Mouse (Mus musculus): Measurements from ENCODE around the gene Capzb.

Gene Capzb

DNA sequence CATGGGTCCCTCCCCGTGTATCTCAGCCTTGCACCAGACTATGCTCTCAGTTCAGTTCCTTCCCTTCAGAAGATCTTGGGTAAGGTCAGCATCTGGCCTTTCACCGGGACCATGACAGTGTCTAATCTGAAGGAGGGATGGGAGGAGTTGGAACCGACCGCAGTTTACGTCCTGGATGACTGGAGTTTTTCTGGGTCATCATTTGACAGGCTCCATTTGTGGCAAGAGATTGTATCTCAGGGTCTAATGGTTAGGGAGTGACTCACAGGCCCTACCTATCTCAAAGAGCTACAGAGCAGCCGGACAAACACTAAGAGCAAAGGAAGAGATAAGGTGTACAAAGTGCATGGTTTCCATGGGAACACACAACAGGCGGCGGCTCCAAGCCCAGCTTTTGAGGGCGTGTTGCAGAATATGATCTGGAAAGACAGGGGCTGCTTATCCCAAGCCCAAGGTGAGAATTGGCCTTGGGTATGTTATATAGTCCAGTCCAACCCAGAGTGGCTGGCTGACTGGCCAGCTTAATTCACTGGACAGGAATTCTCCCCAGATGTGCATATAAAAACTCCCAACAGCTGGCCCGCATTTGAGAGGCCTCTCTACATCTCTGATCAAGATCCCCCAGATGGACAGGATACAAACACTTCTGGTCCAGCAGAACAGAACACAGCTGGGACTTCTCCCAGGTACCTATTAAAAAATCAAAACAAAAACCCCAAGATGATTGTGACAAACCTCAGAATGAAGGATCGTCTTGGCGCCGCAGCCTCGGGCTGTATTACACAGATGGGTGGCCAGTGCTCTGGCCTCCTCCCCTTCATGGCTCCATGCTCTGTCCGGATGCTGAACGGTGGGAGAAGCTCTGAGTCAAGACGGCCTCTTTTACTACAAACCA lies 12.7 kb upstream of the Capzb start:
- no peak for DNase-seq (ENCODE audit: low spot score in 2 of 2)

DNA sequence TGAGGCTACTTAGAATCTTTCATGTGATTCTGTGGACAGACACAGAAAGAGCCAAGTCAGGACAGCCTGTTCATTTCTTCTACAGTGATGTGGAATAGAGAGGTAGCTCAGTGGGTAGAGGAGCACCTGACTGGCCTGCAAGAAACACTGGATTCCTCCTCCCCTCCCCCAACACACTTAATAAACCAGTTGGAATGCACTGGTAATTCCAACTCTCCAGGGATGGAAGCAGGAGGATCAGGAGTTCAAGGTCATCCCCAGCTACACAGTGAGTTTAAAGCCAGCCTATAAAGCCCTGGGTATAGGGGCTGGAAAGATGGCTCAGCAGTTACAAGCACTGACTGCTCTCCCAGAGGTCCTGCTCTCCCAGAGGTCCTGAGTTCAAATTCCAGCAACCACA lies 10.2 kb upstream of the Capzb start:
- DNase-seq (ENCODE audit: low spot score in 2 of 2), result no peak

DNA sequence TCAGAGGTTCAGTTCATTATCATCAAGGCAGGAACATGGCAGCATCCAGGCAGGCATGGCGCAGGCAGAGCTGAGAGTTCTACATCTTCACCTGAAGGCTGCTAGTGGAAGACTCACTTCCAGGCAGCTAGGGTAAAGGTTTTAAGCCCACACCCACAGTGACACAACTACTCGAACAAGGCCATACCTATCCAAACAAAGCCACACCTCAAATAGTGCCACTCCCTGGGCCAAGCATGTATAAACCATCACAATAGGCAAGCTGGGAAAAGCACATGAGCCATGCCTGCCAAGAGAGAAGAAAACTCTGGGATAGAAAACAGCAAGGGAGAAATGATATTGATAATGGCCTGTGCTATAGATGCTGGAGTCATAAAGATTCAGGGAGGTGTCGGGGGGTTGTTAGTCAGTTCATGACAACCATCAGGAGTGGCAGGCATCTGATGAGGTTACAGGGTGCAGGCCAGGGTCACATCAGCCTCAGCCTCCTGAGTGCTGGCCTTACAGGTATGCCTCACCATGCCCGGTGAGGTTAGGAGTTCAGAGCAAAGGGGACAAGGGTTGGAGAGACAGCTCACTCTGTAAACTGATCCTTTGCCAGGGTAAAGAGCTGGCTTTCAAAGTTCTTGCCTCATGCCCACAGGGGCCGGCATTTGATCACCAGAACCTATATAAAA lies 6.8 kb upstream of the Capzb start:
- DNase-seq (ENCODE audit: low spot score in 2 of 2), result no peak

DNA sequence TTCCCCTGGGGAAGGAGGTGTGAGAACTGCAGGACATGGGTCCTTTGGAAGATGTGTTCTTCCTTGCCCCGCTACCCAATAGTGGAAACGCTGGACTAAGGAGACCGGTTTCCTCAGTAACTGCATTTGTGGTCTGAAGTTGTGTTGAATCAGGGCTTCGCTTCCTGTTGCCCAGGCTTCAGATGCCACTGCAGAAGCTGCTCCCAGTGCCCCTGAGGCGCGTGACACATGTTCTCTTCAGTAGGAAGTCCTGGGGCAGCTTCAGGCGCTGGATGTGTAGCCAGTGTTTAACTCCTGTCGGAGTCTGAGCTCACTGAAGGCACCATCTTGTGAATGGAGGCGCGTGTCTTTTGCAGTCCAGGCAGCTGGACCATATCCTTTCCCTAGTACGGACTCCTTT lies 4.8 kb upstream of the Capzb start:
- DNase-seq (ENCODE audit: low spot score in 2 of 2), result no peak

DNA sequence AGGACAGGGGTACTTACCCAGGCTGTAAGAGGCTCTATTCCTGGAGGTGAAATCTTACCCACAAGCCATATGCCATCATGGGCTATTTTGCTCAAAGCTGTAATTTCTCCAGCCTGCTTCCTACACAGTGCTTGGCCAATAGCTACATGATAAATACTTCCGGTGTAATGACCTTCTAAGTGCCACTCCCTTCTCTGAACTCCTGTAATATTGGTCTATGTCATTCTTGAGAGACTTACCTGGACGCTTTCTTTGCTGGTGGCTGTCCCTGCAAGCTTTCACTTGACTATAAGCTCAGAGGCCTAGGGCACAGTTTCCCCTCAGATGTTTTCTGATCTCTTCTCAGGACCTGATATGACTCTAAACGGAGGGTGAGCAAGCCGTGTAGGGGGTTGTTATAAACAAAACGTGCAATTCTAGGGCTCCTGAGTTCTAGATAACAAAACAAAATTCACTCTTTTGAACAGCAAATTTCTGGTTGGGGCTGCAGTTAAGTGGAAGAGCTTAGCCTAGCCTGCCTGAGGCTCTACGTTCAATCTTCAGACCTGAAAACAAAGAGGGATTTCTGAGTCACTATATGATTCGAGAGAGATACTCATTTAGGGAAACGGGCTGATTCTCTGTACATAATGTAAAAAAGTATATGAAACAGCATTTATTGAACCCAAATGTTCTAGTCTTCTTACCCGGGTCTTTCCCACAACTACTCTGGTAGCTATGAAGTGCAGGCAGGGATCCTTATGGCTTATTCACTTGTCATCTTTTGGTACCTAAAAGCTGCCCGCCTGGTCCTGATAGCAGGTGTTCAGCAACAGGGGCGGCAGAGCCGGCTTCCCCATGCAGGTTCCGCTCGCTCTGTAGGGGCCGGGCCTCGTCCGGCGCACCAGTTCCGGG lies 847 bp upstream of the Capzb start:
- DNase-seq (ENCODE audit: low spot score in 2 of 2), result no peak

DNA sequence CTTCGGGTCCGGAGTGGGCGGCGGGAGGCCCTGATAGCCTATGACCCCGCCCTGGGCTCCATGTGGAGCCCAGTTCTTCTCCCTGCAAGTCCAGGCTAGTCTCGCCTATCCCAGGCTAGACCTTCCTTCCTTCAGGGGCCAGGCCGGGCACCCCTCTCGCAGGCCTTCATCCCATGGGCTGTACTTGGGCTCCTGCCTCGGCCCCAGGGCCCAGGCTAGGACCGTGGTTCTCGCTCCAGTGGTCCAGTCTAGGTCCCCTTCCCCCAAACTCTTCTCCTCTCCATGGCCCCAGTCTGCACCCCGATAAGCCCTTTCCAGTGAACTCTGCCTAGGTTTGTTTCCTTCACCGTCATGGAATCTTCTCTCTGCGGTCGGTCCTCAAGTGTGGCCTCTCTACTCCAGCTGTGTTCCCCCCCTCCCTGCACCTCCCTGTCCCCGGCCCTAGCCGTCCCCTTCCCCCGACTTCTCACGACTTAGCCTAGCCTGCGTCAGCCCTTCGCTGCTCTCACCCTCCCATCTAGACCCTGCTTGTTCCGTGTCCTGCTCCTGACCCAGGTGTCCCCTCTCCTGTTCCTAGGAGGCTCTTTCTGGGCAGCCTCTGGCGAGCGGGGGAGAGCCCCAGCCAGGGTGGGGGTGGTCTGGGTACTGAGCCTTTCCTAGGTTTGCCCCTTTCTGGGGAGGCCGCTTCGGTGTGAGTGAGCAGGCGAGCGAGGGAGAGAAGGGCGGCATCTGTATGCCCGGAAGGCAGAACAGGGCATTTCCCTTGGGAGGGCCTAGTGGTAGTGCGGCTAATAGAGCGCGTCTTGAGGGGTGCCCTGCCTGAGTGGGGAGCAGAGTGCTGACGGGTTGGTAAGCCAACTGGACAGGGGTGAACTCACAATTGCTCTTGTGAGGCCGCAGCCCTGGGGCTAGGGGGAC lies 736 bp downstream of the Capzb start:
- no peak for DNase-seq (ENCODE audit: low spot score in 2 of 2)

DNA sequence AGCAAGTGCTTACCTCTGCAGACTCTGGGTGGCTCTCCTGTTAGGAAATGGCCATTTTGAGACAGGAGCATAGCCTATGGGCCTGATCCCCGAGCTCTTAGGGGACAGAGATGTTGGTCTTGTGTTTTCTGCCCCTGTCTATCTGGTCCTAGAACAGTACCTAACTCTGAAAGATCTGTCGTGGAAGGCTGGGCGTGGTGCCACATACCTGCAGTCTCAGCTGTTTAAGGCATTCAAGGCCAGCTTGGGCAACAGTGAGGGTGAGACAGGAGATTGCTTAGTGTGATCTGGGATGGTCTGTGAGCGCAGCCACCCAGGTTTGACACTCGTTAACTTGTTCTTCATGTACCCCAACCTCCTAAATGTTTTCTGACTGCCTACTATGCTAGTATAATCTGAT lies 2.4 kb downstream of the Capzb start:
- DNase-seq (ENCODE audit: low spot score in 2 of 2), result no peak

DNA sequence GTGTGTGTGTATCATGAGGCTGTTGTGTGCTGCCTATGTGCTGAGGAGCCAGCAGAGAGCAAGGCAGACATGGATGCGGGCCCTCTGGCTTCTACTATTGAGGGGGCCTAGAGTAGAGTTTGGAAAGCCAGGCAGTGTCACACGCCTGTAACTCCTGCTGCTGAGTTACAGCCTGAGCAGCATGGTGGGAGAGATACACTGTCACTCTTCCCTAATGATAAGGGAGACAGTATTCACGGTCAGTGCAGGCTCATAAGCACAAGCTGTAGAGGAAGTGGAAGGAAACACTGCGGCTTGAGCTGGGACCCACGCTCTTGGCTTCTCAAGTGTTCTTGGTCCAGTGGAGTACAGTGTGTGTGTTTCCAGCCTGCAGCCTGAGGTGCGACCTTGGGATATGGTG lies 3.8 kb downstream of the Capzb start:
- DNase-seq (ENCODE audit: low spot score in 2 of 2), result no peak

DNA sequence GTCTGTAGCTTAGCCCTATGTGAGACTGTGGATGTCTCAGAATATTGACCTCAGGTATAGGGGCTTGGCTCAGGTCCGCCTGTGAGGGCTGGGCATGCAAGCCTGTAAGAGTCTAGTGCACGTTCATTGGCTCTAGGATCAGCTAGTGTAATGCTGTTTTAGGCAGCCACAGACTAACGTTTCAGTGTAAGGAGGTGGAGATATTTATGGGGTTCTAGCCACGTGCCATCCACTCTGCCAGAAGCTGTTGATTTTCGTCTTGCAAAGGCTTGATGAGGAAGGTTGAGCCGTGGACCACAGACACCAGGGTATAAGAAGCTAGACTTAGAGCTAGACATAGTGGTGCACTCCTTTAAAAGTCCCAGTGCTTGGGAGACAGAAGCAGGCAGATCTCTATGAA lies 4.2 kb downstream of the Capzb start:
- peak in 1 of 2 experiments; percentile 42 for DNase-seq (ENCODE audit: low spot score in 2 of 2)

DNA sequence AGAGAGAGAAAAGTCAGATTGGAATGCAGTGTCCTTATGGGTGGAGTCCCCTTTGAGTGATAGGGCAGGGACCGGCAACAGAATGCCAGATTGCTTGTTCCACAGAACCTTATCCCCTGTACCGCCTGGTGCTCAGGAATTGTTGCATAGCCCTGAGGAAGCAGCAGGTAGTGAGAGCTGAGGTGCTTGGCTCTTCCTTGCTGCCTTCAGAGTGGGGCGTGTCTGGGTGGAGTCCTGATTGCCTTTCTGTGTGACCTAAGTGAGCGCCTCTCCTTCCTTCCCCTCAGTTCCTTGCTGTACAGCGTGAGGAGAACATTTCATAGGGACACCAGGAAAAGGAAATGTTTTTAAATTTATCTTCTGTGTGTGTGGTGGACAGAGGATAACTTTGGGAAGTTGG lies 4.8 kb downstream of the Capzb start:
- no peak for DNase-seq (ENCODE audit: low spot score in 2 of 2)

DNA sequence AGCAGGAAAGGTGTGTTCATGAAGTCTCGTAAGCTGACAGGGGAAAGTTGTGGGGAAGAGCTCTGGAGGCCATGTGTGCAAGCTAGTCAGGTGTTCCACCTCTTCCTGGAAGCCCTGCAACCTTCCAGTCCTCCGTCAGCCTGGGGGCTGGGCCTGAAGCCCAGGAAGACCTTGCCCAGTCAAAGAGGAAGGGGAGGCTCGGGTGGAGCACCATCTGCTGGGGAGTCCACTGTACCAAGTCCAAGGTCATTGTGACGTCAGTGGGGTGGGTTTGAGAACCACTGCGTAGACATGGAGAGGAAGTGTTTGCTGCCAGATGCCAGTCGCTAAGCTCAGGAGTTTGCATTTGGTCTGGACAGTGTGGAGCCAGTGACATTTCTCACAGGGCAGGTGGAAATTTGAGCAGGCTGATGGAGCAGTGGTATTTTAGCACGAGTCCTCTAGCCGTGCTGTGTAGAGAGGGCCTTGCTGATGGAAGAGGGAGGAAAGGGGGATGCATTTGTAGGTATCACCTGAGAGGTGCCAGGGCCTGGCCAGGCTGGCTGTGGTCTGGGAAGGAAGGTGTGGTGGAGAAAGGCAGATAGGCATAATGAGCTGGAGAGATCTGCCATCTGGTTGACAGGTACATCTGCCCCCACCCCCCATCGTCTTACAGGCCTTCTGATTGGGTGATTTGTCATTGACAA lies 5.4 kb downstream of the Capzb start:
- DNase-seq (ENCODE audit: low spot score in 2 of 2), result no peak

DNA sequence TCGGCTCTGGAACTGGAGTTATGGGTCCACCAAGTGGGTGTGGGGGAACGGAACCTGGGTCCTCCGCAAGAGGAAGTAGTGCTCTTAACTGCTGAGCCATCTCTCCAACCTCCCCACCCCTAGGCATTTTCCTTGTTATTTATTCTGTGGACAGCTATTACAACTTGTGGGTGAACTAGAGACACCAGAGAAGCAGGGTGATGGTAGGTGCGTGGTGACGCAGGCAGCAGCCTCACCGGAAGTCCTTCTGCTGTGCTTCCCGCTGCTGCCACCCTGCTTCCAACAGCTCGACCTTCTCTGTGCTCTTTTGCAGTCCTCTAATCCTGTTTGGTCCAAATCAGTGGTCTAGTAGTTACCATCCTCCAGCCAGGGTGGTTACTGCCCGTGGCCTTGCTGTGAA lies 6.4 kb downstream of the Capzb start:
- DNase-seq (ENCODE audit: low spot score in 2 of 2), result no peak

DNA sequence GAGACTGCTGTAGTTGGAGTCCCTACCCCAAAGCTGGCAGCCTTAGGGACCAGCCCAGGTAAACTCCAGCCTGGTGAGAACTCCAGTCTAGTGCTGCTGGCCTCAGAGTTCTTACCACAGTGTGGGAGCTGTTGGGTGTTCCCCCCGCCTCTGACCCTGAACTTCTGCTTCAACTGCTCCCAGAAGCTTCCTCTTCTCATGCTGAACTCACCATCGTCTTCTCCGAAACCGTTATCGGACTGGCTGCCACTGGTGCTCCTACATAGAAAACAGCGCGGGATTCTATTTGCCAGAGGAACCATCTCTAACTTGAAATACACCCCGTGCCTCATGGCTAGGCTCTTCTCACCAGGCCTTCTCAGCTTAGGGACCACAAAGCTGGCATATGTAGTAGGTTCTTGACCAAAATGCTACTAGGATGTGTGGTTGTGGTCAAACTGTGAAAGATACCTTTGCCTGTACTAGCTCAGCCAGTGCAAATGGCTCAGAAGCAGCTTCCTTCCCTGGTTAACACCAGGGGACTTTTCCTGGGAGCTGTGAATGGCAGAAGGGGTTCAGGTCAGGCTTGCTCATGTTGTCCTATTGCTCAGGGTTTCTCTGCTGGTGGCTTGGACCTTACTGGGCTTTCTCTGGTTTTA lies 7.1 kb downstream of the Capzb start:
- DNase-seq (ENCODE audit: low spot score in 2 of 2), result no peak

DNA sequence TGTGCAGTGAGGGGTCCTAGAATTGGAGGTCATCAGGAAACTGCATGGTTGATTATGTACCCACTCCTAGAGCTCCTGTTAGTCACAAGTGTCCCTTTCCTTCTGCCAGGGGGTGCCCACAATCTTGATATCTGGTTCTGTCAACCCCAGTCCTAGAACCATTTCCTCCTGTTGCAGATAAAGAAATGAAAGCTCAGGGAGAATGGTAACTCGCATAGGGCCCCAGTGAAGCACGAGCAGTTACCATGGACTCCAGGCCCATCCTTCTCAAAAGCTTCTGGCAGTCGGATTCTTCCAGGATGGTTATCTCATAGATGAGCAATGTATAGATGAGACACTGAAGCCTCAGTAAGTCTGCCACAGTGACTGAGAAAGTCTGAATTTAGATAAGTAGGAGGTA lies 8.2 kb downstream of the Capzb start:
- no peak for DNase-seq (ENCODE audit: low spot score in 2 of 2)

DNA sequence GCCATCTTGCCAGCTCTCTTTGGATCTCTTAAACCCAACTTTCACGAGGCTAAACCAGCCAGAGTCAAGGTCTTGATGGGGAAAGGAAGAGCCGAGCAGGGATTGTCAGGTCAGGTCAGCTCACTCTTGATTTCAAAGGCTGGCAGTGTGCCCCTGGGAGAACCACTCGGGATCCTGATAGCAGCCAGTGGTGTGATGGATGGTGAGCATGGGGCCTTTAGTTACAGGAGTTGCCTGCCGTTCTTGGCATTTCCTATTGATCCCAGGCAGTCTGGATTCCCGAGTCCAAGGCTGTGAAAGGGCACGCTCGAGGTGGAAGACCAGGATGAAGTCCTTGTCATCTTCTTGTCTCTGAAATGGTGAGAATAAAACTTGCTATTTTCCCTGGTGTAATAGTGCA lies 9.9 kb downstream of the Capzb start:
- DNase-seq (ENCODE audit: low spot score in 2 of 2), result no peak

DNA sequence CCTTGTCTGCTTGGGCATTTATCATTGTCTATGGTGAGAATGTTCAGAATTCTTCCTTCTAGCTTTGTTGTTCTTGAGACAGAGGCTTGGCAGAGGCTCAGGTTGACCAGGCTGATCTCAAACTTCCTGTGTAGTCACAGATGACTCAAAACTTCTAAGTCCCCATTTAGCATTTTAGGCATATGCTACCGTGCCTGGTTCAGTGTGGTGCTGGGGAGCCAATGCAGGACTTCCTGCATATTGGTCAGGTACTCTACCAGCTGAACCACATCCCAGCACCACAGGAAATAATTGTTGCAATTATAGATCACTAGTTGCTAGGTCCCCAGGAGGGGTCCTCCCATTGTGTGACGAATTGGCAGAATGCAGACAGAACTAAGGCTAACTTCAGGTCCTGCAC lies 10.7 kb downstream of the Capzb start:
- no peak for DNase-seq (ENCODE audit: low spot score in 2 of 2)

DNA sequence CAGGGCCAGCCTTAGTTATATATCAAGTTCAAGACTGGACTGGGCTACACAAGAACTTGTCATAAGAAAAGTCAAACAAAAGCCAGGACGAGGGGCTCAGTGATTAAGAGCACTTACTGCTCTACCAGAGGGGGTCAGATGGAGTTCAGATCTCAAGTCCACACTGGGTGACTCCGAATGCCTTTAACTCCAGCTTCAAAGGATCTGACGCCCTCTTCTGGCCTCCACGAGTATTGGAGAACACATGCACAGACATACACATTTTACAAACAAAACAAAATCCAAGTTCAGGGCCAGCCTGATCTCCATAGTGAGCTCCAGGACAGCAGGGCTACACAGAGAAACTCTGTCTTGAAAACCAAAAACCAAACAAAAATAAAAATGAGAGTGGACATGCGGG lies 13.1 kb downstream of the Capzb start:
- DNase-seq (ENCODE audit: low spot score in 2 of 2), result no peak

DNA sequence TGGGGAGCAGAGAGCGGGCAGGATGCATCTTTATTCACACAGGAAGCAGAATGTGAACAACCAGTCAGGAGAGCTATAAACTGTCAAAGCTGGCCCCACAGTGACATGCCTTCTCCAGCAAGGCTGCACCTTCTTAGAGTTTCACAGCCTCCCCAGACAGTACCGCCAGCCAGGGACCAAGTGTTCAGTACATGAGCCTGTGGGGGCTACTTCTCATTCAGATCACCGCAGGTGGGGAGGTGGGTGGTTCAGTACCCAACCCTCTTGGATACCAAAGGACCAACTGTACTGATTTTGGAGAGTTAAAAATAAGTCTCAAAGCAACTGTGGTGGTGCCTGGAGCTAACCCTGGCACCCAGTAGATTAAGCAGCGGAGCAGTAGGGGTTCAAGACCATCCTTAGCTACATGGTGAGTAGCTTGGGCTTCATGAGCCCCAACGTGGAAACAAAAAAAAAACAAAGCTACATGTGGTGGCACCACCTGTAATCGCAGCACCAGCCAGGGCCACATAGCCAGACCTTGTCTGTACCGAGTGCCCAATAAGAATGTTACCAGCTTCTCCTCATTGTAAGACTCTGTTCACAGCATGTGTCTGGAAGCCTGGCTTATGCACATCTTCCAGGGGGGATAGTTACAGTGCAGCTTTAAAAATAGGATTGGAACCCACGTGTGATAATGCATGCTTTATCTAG lies 13.8 kb downstream of the Capzb start:
- DNase-seq (ENCODE audit: low spot score in 2 of 2), result no peak

DNA sequence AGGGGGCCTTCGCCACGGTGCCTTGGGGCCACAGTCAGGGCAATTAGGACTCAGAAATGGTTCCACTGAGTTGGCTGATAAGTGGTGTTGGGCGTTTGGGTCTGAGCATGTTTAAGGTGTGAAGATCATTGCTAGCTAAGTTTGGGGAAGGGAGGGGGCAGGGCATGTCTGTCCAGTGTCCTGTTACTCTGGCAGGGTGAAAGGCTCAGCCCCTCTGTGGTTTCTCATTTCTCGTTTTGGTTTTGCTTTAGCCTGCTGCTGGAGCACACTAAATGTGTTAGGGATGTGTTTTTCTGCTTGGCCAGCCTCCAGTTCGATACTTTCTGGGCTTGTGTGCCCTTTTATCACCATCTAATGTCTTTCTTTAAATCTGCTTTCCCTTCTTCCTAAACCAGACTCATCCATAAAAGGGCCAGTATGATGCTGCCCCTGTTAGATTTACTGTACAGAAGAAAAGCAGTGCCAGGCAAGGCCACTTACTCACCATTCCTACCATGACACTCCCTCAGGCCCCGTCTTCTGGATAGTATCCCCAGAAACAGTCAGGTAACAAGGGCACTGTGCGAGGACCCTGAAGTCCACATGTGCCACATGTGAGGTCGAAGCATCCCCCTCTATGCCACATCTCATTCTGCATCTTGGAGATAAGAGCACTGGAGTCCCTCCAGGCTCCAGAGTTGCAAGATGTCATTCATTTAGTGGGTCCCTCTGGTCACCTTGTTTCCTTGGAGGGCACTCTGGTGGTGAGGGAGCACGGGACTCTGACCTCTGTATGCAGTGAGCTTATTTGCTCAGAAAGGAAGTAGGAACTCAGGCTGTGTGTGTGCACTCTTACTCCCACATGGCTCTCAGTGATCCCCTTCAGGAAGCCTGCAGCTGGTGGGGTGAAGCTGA lies 15.8 kb downstream of the Capzb start:
- no peak for DNase-seq (ENCODE audit: low spot score in 2 of 2)

Measured in left cerebral cortex, adult 9 months (tissue).